Mouse (Mus musculus) olfactory bulb, adult 2 months (tissue): ENCODE measurements at regions not wholly inside any gene's neighbourhood (a gene's known extent, or its start where the extent isn't known, plus 50 kb on each side); places are given as distances from the start of the nearest gene placed in this dataset.

Experiments used
- CTCF ChIP-seq: fragments of 200-500 bp; IDR thresholded peaks from 2 replicates; pipeline ENCODE4 v1.5.1; 2012; ENCODE audit warnings: low read depth, mild to moderate bottlenecking, low read length, moderate library complexity; ENCODE audit not compliant: insufficient read depth
- POLR2A ChIP-seq: fragments of 200-500 bp; IDR thresholded peaks from 2 replicates; pipeline ENCODE4 v1.6.1; 2012; ENCODE audit warnings: mild to moderate bottlenecking, low read depth, low read length, moderate library complexity; ENCODE audit not compliant: insufficient read depth

DNA sequence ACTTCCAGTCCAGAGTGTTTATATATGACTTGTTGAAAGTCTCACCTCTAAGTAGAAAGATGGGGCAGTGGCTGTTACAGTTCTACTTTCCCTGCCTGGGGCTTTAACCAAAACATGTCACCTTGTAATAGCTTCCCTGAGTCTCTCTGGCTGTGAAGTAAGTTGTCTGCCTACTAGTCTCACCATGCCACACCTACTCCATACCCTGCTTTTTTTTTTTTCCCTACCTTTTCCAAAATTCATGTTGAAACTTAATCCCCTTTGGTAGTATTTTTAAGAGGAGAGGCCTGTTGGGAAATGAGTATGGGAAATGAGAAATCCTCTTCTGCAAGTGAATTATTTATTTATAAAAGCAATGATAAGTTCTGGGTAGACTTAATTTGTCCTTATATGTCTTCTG lies 219.6 kb downstream of the Cpe start:
- TF ChIP-seq CTCF = no peak
- no peak for TF ChIP-seq POLR2A
